Mouse (Mus musculus) testis, adult 2 months (tissue): ENCODE results near the gene Olfr1099.

Experiments used
- CTCF ChIP-seq: fragments of 200-500 bp; IDR thresholded peaks from 2 replicates; pipeline ENCODE4 v1.5.1; 2012; ENCODE audit warnings: low read depth, mild to moderate bottlenecking, inconsistent platforms, low read length, moderate library complexity; ENCODE audit not compliant: control insufficient read depth, insufficient read depth, insufficient replicate concordance
- POLR2A ChIP-seq: fragments of 200-500 bp; IDR thresholded peaks from 2 replicates; pipeline ENCODE4 v1.6.1; 2012; ENCODE audit warnings: low read depth, mild to moderate bottlenecking, inconsistent platforms, low read length, moderate library complexity; ENCODE audit not compliant: control insufficient read depth

DNA sequence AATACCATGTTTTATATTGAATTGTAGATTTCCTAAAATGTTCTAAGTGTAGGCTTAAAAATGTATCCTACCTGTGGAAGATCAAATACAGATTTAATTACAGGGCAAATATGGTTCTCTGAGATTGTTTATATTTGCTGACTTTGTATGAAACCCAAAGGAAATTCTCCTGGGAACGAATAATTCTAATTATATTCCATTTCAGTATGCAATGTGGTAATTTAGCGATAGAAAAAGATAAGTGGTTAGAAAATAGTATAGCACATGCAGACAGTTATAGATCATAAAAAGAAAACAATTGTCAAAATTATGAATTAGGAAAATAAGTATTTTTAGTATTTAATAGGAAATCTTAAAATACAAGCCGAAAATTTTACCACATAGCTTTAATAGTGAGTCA is 30.6 kb upstream of the Olfr1099 start, which contains the start of gene Olfr1101:
- TF ChIP-seq CTCF = no peak
- TF ChIP-seq POLR2A = no peak
